Mouse (Mus musculus): ENCODE measurements at regions not wholly inside any gene's neighbourhood (a gene's known extent, or its start where the extent isn't known, plus 50 kb on each side); places are given as distances from the start of the nearest gene placed in this dataset.

DNA sequence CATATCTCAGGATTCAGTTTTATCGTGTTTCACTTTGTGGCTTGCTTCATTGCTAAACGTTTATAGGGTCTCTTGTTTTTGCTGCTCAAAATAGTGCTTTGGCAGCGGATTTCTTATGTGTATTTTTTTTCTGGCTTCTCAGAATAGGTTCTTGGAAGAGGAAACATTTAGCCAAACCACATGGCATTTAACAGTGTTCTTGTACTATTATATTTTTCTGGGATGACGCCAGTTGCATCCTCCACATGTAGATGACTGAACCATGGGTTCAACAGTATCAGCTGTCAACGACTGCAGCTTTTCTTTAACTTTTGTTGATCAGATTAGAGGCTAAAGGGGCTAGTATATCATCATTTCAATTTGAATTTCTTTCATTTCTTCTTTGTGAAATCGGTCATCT lies 472.3 kb upstream of the Btbd3 start:
- H3K27me3 ChIP-seq (ENCODE audit: control insufficient read depth, insufficient read depth, low read length): no peaks in the 10 kb centered on the region
- no peaks in the 10 kb centered on the region for H3K36me3 ChIP-seq (ENCODE audit: control insufficient read depth, insufficient read depth, low read length)
- H3K4me1 ChIP-seq (ENCODE audit: control insufficient read depth, insufficient read depth, low read length): no peaks in the 10 kb centered on the region
- H3K4me3 ChIP-seq (ENCODE audit: control insufficient read depth, low read depth, low read length): no peak overlapping the region
- no peak overlapping the region for H3K27ac ChIP-seq (ENCODE audit: control insufficient read depth, insufficient read depth, low read depth, low read length)
- TF ChIP-seq POLR2A (IDR thresholded peaks at IDR 0.05; ENCODE audit: control insufficient read depth, low read depth, low read length) (no peak), CTCF (IDR thresholded peaks at IDR 0.05; ENCODE audit: control insufficient read depth, insufficient read depth, insufficient replicate concordance, low read depth, low read length) (no peak)

DNA sequence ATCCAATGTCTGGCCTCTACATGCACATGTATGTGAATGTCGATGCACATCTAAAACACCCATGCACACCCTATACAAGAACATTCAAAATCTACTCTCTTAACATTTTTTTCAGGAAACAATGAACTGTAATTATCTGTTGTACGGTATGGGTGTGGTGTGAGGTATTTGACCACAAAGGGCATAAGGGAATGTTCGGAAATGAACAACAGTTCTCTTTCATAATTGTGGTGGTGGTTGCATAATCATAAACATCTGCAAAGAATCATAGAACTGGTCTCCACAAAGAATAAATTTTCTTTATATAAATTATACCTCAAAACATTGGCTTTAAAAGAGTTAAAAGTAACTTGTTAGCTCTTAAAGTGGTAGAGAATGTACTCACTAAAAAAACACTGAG lies 478.9 kb upstream of the Btbd3 start:
- TF ChIP-seq POLR2A (IDR thresholded peaks at IDR 0.05; ENCODE audit: control insufficient read depth, low read depth, low read length) (no peak), CTCF (IDR thresholded peaks at IDR 0.05; ENCODE audit: control insufficient read depth, insufficient read depth, insufficient replicate concordance, low read depth, low read length) (no peak)
- no peaks in the 10 kb centered on the region for H3K36me3 ChIP-seq (ENCODE audit: control insufficient read depth, insufficient read depth, low read length)
- no peak overlapping the region for H3K4me3 ChIP-seq (ENCODE audit: control insufficient read depth, low read depth, low read length)
- H3K4me1 ChIP-seq (ENCODE audit: control insufficient read depth, insufficient read depth, low read length): no peaks in the 10 kb centered on the region
- no peaks in the 10 kb centered on the region for H3K27me3 ChIP-seq (ENCODE audit: control insufficient read depth, insufficient read depth, low read length)
- H3K27ac ChIP-seq (ENCODE audit: control insufficient read depth, insufficient read depth, low read depth, low read length): no peak overlapping the region

DNA sequence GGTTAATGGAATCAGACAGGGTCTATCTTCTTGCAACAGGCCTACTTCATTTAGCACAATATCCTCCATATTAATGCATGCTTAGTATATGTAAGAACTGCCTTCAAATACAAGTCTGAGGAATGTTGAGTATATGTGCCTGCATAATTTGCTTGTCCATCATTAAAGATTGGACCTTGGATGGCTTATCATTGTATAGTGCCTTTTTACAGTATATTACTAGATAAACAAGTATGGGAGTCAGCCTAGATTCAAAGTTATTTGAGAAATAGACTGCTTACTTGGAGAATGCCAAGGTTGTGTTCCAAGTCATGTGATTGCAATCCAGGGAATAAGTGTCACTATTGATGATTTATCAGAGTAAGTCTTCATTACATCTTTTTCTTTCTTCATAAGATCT lies 491.6 kb upstream of the Btbd3 start:
- Histone ChIP-seq H3K4me1 (ENCODE audit: control insufficient read depth, insufficient read depth, low read length) (no peaks in the 10 kb centered on the region), H3K27ac (ENCODE audit: control insufficient read depth, insufficient read depth, low read depth, low read length) (no peak overlapping the region), H3K4me3 (ENCODE audit: control insufficient read depth, low read depth, low read length) (no peak overlapping the region), H3K36me3 (ENCODE audit: control insufficient read depth, insufficient read depth, low read length) (no peaks in the 10 kb centered on the region), H3K27me3 (ENCODE audit: control insufficient read depth, insufficient read depth, low read length) (no peaks in the 10 kb centered on the region)
- no peak for TF ChIP-seq POLR2A (IDR thresholded peaks at IDR 0.05; ENCODE audit: control insufficient read depth, low read depth, low read length)

DNA sequence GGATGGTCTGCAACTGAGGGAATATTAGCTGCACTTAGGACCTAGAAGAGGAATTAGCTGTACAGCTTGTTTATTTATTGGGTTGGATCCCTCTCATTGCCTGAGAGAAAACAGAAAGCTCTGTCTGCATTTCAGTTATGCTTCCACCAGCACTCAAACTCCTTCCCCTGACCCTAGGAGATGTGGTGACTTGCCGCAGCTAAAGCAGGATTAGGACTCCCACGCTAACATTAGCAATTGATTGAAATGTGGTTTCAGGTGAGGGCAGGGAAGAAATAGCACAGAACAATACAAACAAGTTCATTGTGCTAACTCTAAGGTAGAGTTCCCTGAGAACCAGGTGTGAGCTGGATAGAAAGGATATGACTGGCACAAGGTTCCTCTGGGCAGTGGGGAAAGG lies 496.9 kb upstream of the Btbd3 start:
- Histone ChIP-seq H3K4me1 (ENCODE audit: control insufficient read depth, insufficient read depth, low read length) (no peaks in the 10 kb centered on the region), H3K27me3 (ENCODE audit: control insufficient read depth, insufficient read depth, low read length) (no peaks in the 10 kb centered on the region), H3K4me3 (ENCODE audit: control insufficient read depth, low read depth, low read length) (no peak overlapping the region), H3K27ac (ENCODE audit: control insufficient read depth, insufficient read depth, low read depth, low read length) (no peak overlapping the region), H3K36me3 (ENCODE audit: control insufficient read depth, insufficient read depth, low read length) (no peaks in the 10 kb centered on the region)
- no peak for TF ChIP-seq POLR2A (IDR thresholded peaks at IDR 0.05; ENCODE audit: control insufficient read depth, low read depth, low read length)
- no peak for TF ChIP-seq CTCF (IDR thresholded peaks at IDR 0.05; ENCODE audit: control insufficient read depth, insufficient read depth, insufficient replicate concordance, low read depth, low read length)

DNA sequence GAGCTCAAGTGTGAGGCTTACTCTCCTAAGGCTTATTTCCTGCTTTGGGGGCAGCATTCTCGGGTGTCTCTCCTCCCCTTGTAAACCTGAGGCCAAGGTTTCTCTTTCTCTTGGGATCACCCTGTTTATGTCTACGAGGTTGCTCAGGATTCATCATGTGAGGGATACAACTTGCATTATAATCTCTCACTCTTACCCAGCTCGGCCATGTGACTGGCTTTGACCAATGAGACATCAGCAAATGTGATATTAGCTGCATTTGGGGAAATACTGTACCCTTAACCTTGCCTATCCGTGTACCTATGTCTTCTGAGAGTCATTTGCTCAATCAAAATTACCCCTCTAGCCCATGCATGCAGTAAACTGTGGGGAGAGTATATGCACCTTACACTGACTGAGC lies 498.0 kb upstream of the Btbd3 start:
- TF ChIP-seq CTCF (IDR thresholded peaks at IDR 0.05; ENCODE audit: control insufficient read depth, insufficient read depth, insufficient replicate concordance, low read depth, low read length) (no peak), POLR2A (IDR thresholded peaks at IDR 0.05; ENCODE audit: control insufficient read depth, low read depth, low read length) (no peak)
- no peaks in the 10 kb centered on the region for H3K27me3 ChIP-seq (ENCODE audit: control insufficient read depth, insufficient read depth, low read length)
- no peaks in the 10 kb centered on the region for H3K4me1 ChIP-seq (ENCODE audit: control insufficient read depth, insufficient read depth, low read length)
- no peak overlapping the region for H3K4me3 ChIP-seq (ENCODE audit: control insufficient read depth, low read depth, low read length)
- no peak overlapping the region for H3K27ac ChIP-seq (ENCODE audit: control insufficient read depth, insufficient read depth, low read depth, low read length)
- H3K36me3 ChIP-seq (ENCODE audit: control insufficient read depth, insufficient read depth, low read length): no peaks in the 10 kb centered on the region

DNA sequence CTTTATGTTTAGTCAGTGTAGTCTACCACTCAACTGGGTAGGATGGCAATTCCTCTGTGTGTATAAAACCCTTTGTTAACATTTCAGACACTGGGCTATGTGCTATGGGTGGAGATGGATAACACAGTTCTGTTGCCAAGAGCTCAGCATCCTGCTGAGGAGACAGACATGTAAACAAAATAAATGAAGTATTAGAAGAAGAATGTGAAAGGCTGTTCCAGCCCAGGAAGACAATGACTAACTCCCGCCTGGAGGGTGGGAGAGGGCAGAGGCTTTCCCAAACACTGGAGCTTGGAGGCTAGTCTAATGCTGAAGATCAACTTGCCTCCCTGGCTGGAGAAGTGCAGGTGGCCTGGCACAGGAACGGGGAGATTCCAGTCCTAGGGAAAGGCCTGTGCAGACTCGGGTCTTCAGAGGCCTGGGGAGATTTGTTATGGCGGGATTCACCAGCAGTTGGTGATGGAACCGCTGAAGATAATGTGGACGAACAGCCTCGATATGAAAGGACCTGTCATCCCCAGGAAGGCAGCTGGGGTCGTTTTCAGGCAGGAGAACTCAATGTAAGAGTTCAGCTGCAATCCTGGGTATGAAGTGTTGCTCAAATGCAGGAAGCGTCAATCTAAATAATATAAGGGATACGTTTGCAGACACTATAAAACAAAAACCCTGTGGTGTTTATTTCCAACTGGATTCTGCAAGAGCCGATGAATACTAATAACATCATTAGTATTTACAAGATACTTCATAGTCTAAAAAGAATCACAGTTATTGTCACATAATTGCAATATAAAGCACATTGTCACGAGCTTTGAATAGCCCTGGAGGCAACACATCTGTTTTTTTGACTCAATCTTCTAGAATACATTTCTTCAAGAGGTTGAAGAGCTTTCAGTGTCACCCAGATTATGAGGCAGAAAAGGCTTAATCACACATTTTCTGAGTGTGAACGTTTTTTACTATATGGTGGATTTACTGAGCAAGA lies 498.8 kb upstream of the Btbd3 start:
- Histone ChIP-seq H3K4me1 (ENCODE audit: control insufficient read depth, insufficient read depth, low read length) (no peaks in the 10 kb centered on the region), H3K36me3 (ENCODE audit: control insufficient read depth, insufficient read depth, low read length) (no peaks in the 10 kb centered on the region), H3K27ac (ENCODE audit: control insufficient read depth, insufficient read depth, low read depth, low read length) (no peak overlapping the region), H3K4me3 (ENCODE audit: control insufficient read depth, low read depth, low read length) (no peak overlapping the region), H3K27me3 (ENCODE audit: control insufficient read depth, insufficient read depth, low read length) (no peaks in the 10 kb centered on the region)
- no peak for TF ChIP-seq POLR2A (IDR thresholded peaks at IDR 0.05; ENCODE audit: control insufficient read depth, low read depth, low read length)
- TF ChIP-seq CTCF (IDR thresholded peaks at IDR 0.05; ENCODE audit: control insufficient read depth, insufficient read depth, insufficient replicate concordance, low read depth, low read length): no peak

DNA sequence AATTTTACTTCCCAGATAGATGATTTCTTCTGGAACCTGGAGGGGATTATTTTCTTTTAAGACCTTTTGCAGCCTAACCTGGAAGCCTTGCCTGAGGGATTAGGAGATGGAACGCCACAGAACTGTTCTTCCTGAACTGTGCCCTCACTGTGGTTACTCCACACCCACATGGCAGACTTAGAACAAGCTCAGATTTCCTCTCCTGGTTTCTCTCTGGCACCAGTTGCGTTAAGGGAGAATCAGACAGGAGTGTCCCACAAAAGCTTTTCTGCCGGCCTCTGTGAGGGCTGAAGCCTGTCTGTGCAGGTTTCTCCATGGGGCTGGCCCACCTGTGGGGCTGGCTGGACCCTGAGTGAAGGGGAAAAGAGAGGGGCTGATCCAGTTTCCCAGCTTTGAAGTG lies 500.1 kb upstream of the Btbd3 start:
- Histone ChIP-seq H3K4me1 (ENCODE audit: control insufficient read depth, insufficient read depth, low read length) (no peaks in the 10 kb centered on the region), H3K4me3 (ENCODE audit: control insufficient read depth, low read depth, low read length) (no peak overlapping the region), H3K27me3 (ENCODE audit: control insufficient read depth, insufficient read depth, low read length) (no peaks in the 10 kb centered on the region), H3K27ac (ENCODE audit: control insufficient read depth, insufficient read depth, low read depth, low read length) (no peak overlapping the region), H3K36me3 (ENCODE audit: control insufficient read depth, insufficient read depth, low read length) (no peaks in the 10 kb centered on the region)
- TF ChIP-seq POLR2A (IDR thresholded peaks at IDR 0.05; ENCODE audit: control insufficient read depth, low read depth, low read length) (no peak), CTCF (IDR thresholded peaks at IDR 0.05; ENCODE audit: control insufficient read depth, insufficient read depth, insufficient replicate concordance, low read depth, low read length) (no peak)
